Mouse (Mus musculus): ENCODE results near the gene Dennd2a. TPM values are rescaled to one million over a fixed set of nuclear protein-coding genes. Genes with fewer than 3 reads are reported as not detected.

Dennd2a gene
- polyA plus RNA-seq, 1 experiment = not detected

DNA sequence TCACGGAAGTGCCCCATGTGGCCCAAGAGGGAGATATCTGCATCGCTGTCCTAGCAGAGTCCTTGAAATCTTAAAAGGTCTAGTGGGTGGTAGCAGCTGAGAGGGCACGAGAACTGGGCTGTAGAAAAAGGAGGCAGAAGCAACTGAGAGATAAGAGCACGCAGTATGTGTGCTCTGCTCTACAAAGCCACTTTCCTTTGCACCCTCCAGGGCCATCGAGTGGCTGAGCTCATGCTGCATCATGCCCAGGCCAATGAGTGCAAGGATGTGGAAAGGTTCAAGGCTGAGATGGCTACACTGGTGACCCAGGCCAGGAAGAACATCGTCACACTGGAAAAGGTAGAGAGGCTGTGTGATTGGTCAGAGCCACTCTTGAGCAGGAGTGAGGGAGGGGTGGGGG is 27.9 kb upstream of the Dennd2a start, which contains the start of gene Gm42420:
Gene Gm42420 (plus strand): TSS at position 237 of the 400 bp plus-strand sequence.
- 98% methylated on average over 6 of the region's 6 CpGs for WGBS
- Histone ChIP-seq H3K27ac (ENCODE audit: insufficient read depth, low read depth, low read length) (no peak within 1 kb of the TSS), H3K4me3 (ENCODE audit: insufficient read depth, low read depth, low read length) (no peak within 1 kb of the TSS), H3K4me1 (ENCODE audit: control insufficient read depth, insufficient read depth, low read length) (no peaks in the 10 kb centered on the region)
- TF ChIP-seq CTCF (IDR thresholded peaks at IDR 0.05; ENCODE audit: insufficient read depth, low read depth, low read length) = no peak
- no peak for TF ChIP-seq POLR2A (IDR thresholded peaks at IDR 0.05; ENCODE audit: insufficient read depth, low read depth, low read length)

DNA sequence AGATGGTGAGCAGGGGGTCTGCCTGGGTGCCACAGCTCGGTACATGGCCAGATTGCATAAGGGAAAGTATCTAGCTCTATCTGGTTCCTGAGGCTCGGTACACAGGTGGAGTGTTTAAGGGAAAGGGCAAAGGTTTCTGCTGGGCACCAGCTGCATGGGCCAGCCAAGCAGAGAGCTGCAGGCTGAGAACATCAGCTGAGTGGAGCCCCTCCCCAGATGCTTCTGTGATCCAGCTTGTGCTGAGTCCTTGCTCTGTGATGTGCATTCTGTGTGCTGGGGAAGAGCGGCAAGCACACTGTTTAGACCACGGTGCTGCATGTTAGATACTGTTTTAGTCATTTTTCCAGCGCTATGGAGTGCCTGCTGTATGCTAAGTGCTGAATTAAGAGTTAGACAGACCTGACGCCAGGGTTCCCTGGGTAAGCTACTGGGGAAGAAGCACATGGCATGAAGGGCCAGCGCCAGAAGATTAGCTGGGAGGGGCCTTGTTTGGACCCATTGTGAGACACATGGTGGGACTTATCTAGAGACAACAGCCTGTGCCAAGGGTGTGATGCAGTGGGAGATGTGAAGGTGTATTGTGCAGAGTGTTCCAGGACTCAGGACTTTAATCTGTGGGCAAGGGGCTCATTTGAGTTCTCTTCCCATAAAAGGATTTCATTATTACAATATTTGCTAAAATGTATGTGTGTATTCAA is 23.6 kb upstream of the Dennd2a start:
- Histone ChIP-seq H3K4me1 (ENCODE audit: control insufficient read depth, insufficient read depth, low read length) (no peaks in the 10 kb centered on the region), H3K27ac (ENCODE audit: insufficient read depth, low read depth, low read length) (no peak overlapping the region), H3K4me3 (ENCODE audit: insufficient read depth, low read depth, low read length) (no peak overlapping the region)
- 86% methylated on average over 7 of the region's 7 CpGs for whole genome bisulfite sequencing
- TF ChIP-seq POLR2A (IDR thresholded peaks at IDR 0.05; ENCODE audit: insufficient read depth, low read depth, low read length) (no peak), CTCF (IDR thresholded peaks at IDR 0.05; ENCODE audit: insufficient read depth, low read depth, low read length) (no peak)

DNA sequence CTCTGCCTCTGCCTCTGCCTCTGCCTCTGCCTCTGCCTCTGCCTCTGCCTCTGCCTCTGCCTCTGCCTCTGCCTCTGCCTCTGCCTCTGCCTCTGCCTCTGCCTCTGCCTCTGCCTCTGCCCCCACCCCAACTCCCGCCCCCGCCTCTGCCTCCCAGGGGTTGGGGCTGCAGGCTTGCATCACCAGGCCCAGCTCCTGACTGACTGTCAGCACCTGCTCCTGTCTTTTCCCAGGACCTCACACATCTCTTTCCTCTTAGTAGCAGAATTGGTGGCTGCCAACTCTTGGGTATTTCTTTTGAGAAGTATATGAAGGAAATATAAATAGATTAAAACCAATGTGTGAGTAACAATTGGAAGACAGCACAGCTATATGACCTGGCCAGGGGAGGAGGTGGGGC is 22.9 kb upstream of the Dennd2a start:
- Histone ChIP-seq H3K4me3 (ENCODE audit: insufficient read depth, low read depth, low read length) (no peak overlapping the region), H3K4me1 (ENCODE audit: control insufficient read depth, insufficient read depth, low read length) (no peaks in the 10 kb centered on the region), H3K27ac (ENCODE audit: insufficient read depth, low read depth, low read length) (no peak overlapping the region)
- 90% methylated on average over 2 of the region's 2 CpGs for WGBS
- TF ChIP-seq POLR2A (IDR thresholded peaks at IDR 0.05; ENCODE audit: insufficient read depth, low read depth, low read length) (no peak), CTCF (IDR thresholded peaks at IDR 0.05; ENCODE audit: insufficient read depth, low read depth, low read length) (no peak)

DNA sequence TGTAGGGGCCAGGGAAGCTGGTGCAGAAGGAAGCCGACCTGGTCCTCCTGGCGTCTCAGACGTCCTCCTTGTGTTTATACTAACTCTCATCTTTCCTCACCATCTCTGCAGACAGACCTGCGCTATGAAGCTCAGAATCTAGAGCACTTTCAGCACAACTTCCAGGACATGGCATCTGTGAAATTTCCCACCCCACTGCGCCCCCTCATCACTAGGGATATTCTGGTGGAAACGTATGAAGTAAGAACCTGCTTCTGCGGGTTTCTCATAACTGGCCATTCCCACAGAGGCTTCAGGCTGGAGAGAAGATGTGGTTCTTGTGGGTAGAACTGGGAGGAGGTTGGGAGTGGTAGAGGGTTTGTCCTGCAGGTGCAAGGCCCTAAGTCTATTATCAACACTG is 21.9 kb upstream of the Dennd2a start:
- TF ChIP-seq POLR2A (IDR thresholded peaks at IDR 0.05; ENCODE audit: insufficient read depth, low read depth, low read length) (no peak), CTCF (IDR thresholded peaks at IDR 0.05; ENCODE audit: insufficient read depth, low read depth, low read length) (no peak)
- Histone ChIP-seq H3K4me1 (ENCODE audit: control insufficient read depth, insufficient read depth, low read length) (peaks cover 6% of the 10 kb centered on the region), H3K27ac (ENCODE audit: insufficient read depth, low read depth, low read length) (no peak overlapping the region), H3K4me3 (ENCODE audit: insufficient read depth, low read depth, low read length) (no peak overlapping the region)
- 88% methylated on average over 7 of the region's 7 CpGs for WGBS

DNA sequence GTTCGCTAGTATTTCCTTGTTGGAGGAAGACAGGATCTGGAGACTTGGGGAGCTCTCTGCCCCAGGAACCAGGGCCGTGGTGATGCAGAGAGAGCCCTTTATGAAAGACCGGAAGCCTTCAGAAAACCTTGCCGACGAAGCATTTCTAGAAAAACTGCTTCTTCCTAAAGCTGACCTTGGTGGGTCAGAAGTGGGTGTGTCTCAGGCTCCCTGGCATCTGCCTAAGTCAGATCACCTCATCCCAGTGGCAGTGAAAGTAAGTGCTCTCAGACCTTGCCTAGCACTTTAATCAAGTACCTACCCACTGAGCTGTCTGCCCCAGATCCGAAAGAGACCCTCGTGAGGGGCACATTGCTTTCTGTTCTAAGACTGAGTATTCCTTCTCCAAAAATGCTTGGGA is 17.3 kb upstream of the Dennd2a start:
- peak overlapping the region; percentile 59 for H3K4me3 ChIP-seq (ENCODE audit: insufficient read depth, low read depth, low read length)
- WGBS = 76% methylated on average over 7 of the region's 7 CpGs
- no peak overlapping the region for H3K27ac ChIP-seq (ENCODE audit: insufficient read depth, low read depth, low read length)
- no peak for TF ChIP-seq CTCF (IDR thresholded peaks at IDR 0.05; ENCODE audit: insufficient read depth, low read depth, low read length)
- TF ChIP-seq POLR2A (IDR thresholded peaks at IDR 0.05; ENCODE audit: insufficient read depth, low read depth, low read length) = no peak
- peaks cover 10% of the 10 kb centered on the region for H3K4me1 ChIP-seq (ENCODE audit: control insufficient read depth, insufficient read depth, low read length)

DNA sequence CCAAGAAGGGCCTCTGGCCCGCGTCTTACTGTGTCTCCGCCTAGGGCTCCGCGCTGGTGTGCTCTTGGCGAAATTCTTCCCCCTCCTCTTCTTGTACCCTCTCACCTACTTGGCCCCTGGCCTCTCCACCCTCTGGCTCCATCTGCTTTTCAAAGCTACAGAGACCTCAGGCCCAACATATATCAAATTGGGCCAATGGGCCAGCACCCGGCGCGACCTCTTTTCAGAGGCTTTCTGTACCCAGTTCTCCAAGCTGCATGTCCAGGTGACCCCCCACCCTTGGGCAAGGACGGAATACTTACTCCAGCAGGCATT is 16.8 kb upstream of the Dennd2a start:
- peaks cover 10% of the 10 kb centered on the region for H3K4me1 ChIP-seq (ENCODE audit: control insufficient read depth, insufficient read depth, low read length)
- TF ChIP-seq POLR2A (IDR thresholded peaks at IDR 0.05; ENCODE audit: insufficient read depth, low read depth, low read length) (no peak), CTCF (IDR thresholded peaks at IDR 0.05; ENCODE audit: insufficient read depth, low read depth, low read length) (no peak)
- H3K4me3 ChIP-seq (ENCODE audit: insufficient read depth, low read depth, low read length) = peak overlapping the region; percentile 59
- 16% methylated on average over 10 of the region's 10 CpGs for WGBS
- H3K27ac ChIP-seq (ENCODE audit: insufficient read depth, low read depth, low read length) = peak overlapping the region; percentile 75; the same call in 1 of the 2 replicates

DNA sequence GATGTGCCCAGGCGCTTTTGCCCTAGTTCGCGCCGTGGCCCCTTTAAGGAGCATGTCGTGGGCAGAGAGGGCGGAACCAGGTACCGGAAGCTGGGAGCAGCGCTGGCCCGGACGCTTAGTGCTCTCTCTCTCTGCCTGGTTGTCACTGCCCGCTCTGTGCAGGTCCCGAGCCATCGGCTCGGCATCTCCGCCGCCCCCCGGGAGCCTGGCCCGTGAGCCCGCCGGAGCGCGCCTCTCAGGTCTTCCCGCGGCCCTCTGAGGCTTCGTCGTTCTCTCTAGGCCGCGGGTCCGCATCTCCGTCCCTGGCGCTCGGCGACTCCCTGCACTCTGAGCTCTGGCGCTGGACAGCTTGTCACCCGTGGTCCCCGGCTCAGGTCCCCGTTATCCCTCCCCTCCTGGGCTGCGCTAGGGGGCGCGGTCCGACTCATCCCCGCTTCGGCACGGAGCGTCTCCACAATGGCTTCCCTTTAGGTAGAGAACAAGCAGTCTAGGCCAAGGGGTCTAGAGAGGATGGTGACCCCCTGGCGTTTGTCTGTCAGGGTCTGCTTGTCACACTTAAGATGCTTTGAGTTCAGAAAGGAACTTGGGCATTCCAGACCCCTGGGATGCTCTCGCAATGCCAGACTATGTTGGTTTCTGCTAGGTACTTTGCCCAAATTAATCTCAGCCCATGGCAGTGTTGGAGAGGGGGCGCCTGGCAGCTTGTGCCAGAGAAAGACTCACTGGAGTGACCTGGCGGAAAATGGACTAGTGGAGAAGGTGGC is 16.3 kb upstream of the Dennd2a start, which contains the start of gene Adck2:
Gene Adck2 (plus strand): TSS at position 83 of the 764 bp plus-strand sequence.
- 0% methylated on average over 49 of the region's 49 CpGs for WGBS
- H3K4me3 ChIP-seq (ENCODE audit: insufficient read depth, low read depth, low read length) = peak within 1 kb of the TSS; percentile 59

DNA sequence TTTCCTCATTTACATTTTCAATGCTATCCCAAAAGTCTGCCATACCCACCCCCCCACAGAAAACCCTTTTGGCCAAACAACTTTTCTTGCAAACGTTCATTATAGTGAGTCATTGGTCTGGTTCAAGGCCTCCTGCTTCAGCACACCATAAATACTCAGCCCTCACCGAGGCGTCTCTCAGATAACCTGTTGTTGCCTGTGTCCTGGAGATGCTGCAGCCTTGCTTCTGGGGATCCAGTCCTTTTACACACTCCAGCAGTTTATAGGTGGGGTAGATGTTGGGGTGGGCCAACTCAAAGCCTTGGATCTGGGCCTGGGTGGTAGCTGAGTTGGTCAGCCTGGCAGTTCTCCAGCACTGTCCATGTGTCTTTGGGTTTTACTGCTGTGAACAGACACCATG is 12.8 kb upstream of the Dennd2a start:
- WGBS = 67% methylated on average over 3 of the region's 3 CpGs

More for the DNA sequence above, 16.3 kb upstream of the Dennd2a start, which contains the start of gene Adck2:
- H3K4me1 ChIP-seq (ENCODE audit: control insufficient read depth, insufficient read depth, low read length) = peaks cover 10% of the 10 kb centered on the region
- peak within 1 kb of the TSS; percentile 75 for H3K27ac ChIP-seq (ENCODE audit: insufficient read depth, low read depth, low read length)
- TF ChIP-seq POLR2A (IDR thresholded peaks at IDR 0.05; ENCODE audit: insufficient read depth, low read depth, low read length) = peak; percentile 60
- 0 out of 2 replicates have a peak, but pooled peaks have one; percentile 7 for TF ChIP-seq CTCF (IDR thresholded peaks at IDR 0.05; ENCODE audit: insufficient read depth, low read depth, low read length)

DNA sequence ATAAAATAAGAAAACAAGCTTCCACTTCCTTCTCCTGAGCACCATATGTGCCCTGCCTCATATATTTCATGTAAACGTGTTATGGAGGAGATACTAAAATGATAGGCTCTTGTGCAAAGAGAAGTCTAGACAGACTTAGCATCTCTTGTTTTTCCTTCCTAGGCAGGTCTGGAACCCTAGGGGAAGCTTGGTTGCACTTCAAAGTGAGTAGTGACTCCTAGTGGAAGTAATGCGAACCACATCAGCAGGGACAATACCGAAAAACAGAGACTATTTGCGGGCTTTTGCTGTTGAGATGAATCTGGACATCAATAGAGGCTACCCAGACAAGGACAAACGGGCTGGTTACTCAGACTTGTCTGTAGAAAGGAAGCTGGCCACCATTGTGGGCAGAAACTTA is 9.9 kb upstream of the Dennd2a start:
- TF ChIP-seq POLR2A (IDR thresholded peaks at IDR 0.05; ENCODE audit: insufficient read depth, low read depth, low read length) (no peak), CTCF (IDR thresholded peaks at IDR 0.05; ENCODE audit: insufficient read depth, low read depth, low read length) (no peak)
- Histone ChIP-seq H3K4me1 (ENCODE audit: control insufficient read depth, insufficient read depth, low read length) (no peaks in the 10 kb centered on the region), H3K4me3 (ENCODE audit: insufficient read depth, low read depth, low read length) (no peak overlapping the region), H3K27ac (ENCODE audit: insufficient read depth, low read depth, low read length) (no peak overlapping the region)
- 5% methylated on average over 5 of the region's 5 CpGs for WGBS

More for the DNA sequence above, 12.8 kb upstream of the Dennd2a start:
- Histone ChIP-seq H3K4me3 (ENCODE audit: insufficient read depth, low read depth, low read length) (no peak overlapping the region), H3K4me1 (ENCODE audit: control insufficient read depth, insufficient read depth, low read length) (peaks cover 10% of the 10 kb centered on the region), H3K27ac (ENCODE audit: insufficient read depth, low read depth, low read length) (no peak overlapping the region)
- no peak for TF ChIP-seq POLR2A (IDR thresholded peaks at IDR 0.05; ENCODE audit: insufficient read depth, low read depth, low read length)
- TF ChIP-seq CTCF (IDR thresholded peaks at IDR 0.05; ENCODE audit: insufficient read depth, low read depth, low read length) = no peak
